Mouse (Mus musculus) forebrain, embryonic 15.5 days (tissue): ENCODE data around the gene Atp6v1g1. TPM values are rescaled to one million over a fixed set of nuclear protein-coding genes. Genes with fewer than 3 reads are reported as not detected.
A peak's percentile ranks its signal among the peaks of the same experiment; 100 is the strongest.

Experiments
- ATAC-seq: fragments of 200-750 bp; cut with Nextera tagmentation; replicated peaks from 2 replicates; pipeline ENCODE4 v1.8.0; 2017; ENCODE audit warnings: mild to moderate bottlenecking, moderate TSS enrichment, moderate library complexity
- H3K27ac ChIP-seq: fragments of 300-500 bp; sonication (generic); replicated peaks from 2 replicates; pipeline ENCODE4 v1.5.1; 2015; ENCODE audit warnings: mild to moderate bottlenecking, inconsistent platforms
- H3K27me3 ChIP-seq: fragments of 300-500 bp; sonication (generic); 2 replicates; pipeline ENCODE4 v1.6.1; 2015; ENCODE audit warnings: inconsistent platforms
- H3K36me3 ChIP-seq: fragments of 300-500 bp; sonication (generic); 2 replicates; pipeline ENCODE4 v1.6.1; 2015; ENCODE audit warnings: mild to moderate bottlenecking, inconsistent platforms
- H3K4me1 ChIP-seq: fragments of 300-500 bp; sonication (generic); 2 replicates; pipeline ENCODE4 v1.6.1; 2015; ENCODE audit warnings: inconsistent platforms
- H3K4me2 ChIP-seq: fragments of 300-500 bp; sonication (generic); replicated peaks from 2 replicates; pipeline ENCODE4 v1.6.1; 2015; ENCODE audit warnings: mild to moderate bottlenecking, inconsistent platforms
- H3K4me3 ChIP-seq: fragments of 300-500 bp; sonication (generic); 2 replicates; pipeline ENCODE4 v1.5.1; 2015; ENCODE audit warnings: mild to moderate bottlenecking, inconsistent platforms
- H3K9ac ChIP-seq: fragments of 300-500 bp; sonication (generic); replicated peaks from 2 replicates; pipeline ENCODE4 v1.6.1; 2015; ENCODE audit warnings: mild to moderate bottlenecking, inconsistent platforms
- H3K9me3 ChIP-seq: fragments of 300-500 bp; sonication (generic); 2 replicates; pipeline ENCODE4 v1.6.1; 2016; ENCODE audit warnings: inconsistent platforms
- WGBS: fragments of 180-500 bp; shearing (Covaris S2); methylation state at CpG from one replicate; pipeline ENCODE4 v1.1.7; 2015; ENCODE audit warnings: mixed read lengths; 5-methylcytosine and 5-hydroxymethylcytosine counted together
- polyA plus RNA-seq: library from polyadenylated mRNA; unstranded; fragments of >200 nt; fragmentation: Nextera tagmentation; extraction: Ambion mirVana; gene quantifications from 2 replicates; pipeline ENCODE4 v1.2.1, GENCODE M21; 2015

Gene Atp6v1g1
- polyA plus RNA-seq, 1 experiment from 2014 or later: 452 TPM

DNA sequence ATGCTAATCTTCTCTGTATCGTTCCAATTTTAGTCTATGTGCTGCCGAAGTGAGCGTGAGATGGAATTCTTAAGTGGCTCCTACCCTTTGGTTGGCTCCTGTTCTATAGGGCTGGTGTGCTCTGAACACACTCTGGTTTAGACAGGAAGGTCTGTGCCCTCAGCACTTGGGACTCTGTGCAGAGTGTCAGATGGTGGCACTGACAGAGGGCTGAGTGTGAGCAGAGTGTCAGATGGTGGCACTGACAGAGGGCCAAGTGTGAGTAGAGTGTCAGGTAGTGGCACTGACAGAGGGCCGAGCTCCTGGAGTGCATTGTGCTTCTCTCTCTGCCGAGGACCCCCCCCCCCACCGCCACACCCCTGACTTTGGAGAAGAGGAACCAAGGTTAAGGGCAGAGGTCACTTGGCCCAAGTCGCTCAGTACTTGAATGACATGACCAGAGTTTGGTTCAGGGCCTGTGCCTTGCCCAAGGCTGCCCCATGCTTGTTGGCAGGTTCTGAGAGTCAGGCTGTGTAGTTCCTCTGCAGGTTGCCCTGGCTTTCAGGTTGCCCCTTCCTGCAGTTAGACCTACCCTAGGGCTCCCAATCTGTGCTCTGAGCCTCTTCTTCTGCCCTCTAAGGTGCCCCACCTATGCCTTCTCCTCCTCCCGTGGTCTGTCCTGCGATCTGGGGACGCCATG, 23.3 kb downstream of the Atp6v1g1 start:
- Histone ChIP-seq H3K36me3 (no peaks in the 10 kb centered on the region), H3K27me3 (no peaks in the 10 kb centered on the region), H3K4me1 (peaks cover 5% of the 10 kb centered on the region; the same call in 1 of the 2 replicates), H3K9me3 (no peaks in the 10 kb centered on the region), H3K4me3 (no peak overlapping the region), H3K27ac (no peak overlapping the region), H3K4me2 (no peak overlapping the region), H3K9ac (no peak overlapping the region)
- ATAC-seq: no peak
- WGBS: 88% methylated on average over 9 of the region's 10 CpGs

DNA sequence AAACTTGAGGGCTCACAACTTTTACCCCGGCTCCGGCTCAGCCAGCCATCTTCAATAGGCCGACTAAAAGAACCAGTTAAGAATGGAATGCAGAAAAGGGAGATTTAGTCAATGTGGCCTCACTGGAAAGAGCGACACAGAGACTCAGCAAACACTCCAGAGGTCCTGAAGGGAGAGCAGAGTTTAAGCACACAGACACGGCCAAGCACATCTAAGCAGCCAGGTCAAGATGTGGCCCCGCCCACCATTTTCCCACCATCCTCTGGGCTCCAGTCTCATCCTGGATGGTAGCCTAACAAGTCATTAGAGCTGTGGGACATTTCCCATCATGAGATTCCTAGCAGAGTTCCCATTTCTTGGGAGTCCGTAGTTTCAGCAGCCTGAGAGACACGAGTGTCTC, 24.8 kb downstream of the Atp6v1g1 start:
- ATAC-seq: no peak
- H3K27ac ChIP-seq: no peak overlapping the region

DNA sequence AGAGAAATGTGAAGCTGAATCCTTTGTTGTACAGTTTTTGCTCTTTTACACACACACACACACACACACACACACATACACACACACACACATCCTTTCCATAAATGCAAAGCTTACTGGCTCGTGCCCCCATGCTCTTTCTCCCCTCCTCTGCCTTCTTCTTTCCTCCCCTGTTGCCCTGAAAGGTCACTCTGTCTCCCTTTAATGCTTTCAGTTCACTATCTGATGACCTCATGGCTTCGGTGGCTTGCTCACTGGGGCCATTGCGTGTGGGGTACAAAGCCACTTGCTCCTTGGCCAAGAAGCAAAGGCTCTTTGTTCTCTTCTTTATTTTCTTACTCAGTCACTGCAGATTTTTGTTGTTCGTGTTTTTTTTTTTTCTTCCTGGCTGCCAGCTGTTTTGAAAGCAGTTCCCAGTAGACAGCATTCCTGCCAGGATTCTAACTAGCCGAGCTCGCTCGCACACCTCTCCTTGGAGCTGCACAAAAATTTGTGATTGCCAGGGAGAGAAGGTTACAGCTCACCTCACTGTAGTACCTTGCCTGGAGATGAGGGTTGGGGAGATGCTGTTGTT, 25.7 kb downstream of the Atp6v1g1 start:
- Histone ChIP-seq H3K4me1 (peaks cover 5% of the 10 kb centered on the region; the same call in 1 of the 2 replicates), H3K27me3 (no peaks in the 10 kb centered on the region), H3K4me2 (no peak overlapping the region), H3K9ac (no peak overlapping the region), H3K27ac (peak overlapping the region; percentile 4; the same call in 1 of the 2 replicates), H3K9me3 (no peaks in the 10 kb centered on the region), H3K4me3 (no peak overlapping the region), H3K36me3 (no peaks in the 10 kb centered on the region)
- WGBS: 12% methylated on average over 7 of the region's 7 CpGs
- ATAC-seq: peak; percentile 19; the same call in 1 of the 2 replicates

More for the DNA sequence above, 24.8 kb downstream of the Atp6v1g1 start:
- Histone ChIP-seq H3K27me3 (no peaks in the 10 kb centered on the region), H3K4me1 (peaks cover 5% of the 10 kb centered on the region; the same call in 1 of the 2 replicates), H3K36me3 (no peaks in the 10 kb centered on the region), H3K9me3 (no peaks in the 10 kb centered on the region), H3K4me3 (no peak overlapping the region), H3K4me2 (no peak overlapping the region), H3K9ac (no peak overlapping the region)
- WGBS: 88% methylated on average over 8 of the region's 8 CpGs

DNA sequence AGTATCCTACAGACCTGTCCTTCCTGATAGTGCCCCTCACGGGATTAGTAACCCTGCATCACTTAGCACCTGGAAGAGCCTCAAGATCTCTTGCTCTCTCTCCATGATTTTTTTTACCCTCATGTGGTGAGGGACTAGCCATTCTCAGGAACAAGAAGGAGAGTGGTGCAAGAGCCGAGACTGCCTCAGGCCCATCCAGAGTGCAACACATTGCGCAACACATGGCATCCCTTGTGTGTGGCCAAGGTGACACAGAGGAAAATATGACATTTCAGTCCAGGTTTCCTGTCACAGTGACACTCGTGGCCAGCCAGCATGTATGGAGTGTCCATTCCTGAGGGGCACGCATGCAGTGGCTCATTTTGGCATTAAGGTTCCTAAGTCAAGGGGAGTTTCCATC, 28.0 kb downstream of the Atp6v1g1 start:
- WGBS: 91% methylated on average over 5 of the region's 5 CpGs
- no peak overlapping the region for H3K27ac ChIP-seq
- H3K4me1 ChIP-seq: peaks cover 5% of the 10 kb centered on the region; the same call in 1 of the 2 replicates

DNA sequence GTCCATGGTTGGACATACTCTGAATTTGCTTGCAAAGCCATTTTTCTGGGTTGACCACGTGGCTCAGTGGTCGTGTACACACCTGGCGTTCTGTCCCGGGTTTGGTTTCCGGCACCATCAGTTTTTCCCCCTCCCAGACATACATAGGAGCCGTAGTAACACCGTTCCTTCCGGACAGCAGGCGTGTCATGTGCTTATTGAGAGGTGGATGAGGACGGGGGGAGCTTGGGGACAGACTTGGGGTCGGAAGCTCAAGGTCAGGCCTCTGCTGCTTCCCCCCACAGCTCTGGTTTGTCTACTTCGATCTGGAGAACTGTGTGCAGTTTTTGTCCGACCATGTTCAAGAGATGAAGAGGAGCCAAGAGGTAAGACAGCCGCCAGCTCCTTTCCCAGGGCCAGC, 35.1 kb downstream of the Atp6v1g1 start:
- peaks cover 6% of the 10 kb centered on the region; the same call in 1 of the 2 replicates for H3K4me1 ChIP-seq
- 0 out of 2 replicates have a peak overlapping the region, but pooled peaks have one; percentile 31 for H3K27ac ChIP-seq
- no peaks in the 10 kb centered on the region for H3K36me3 ChIP-seq
- H3K9me3 ChIP-seq: no peaks in the 10 kb centered on the region
- H3K9ac ChIP-seq: no peak overlapping the region
- peak; percentile 13; the same call in 1 of the 2 replicates for ATAC-seq
- 81% methylated on average over 14 of the region's 14 CpGs for WGBS
- H3K27me3 ChIP-seq: no peaks in the 10 kb centered on the region
- no peak overlapping the region for H3K4me3 ChIP-seq
- H3K4me2 ChIP-seq: no peak overlapping the region

More for the DNA sequence above, 28.0 kb downstream of the Atp6v1g1 start:
- Histone ChIP-seq H3K36me3 (no peaks in the 10 kb centered on the region), H3K27me3 (no peaks in the 10 kb centered on the region), H3K4me3 (no peak overlapping the region), H3K9ac (no peak overlapping the region), H3K4me2 (no peak overlapping the region), H3K9me3 (no peaks in the 10 kb centered on the region)
- ATAC-seq: no peak

DNA sequence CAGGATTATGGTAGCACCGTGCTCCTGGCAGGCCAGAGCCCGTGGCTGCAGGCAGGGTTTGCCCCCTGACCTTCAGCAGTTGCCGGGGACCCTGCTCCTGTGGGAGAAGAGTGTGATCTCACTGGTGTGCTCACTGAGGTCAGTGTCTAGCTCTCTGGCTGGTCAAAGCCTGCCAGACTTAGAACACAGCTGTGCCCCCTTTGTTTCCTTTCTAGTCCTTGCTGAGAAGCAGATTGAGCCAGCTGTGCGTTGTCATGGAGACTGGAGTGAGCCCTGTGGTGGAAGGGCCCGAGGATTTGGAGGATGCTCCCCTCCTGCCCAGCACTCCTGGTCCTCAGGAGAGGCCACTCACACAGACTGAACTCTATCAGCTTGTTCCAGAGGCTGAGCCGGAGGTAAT, 35.5 kb downstream of the Atp6v1g1 start:
- Histone ChIP-seq H3K27ac (0 out of 2 replicates have a peak overlapping the region, but pooled peaks have one; percentile 31), H3K4me2 (no peak overlapping the region), H3K9ac (no peak overlapping the region)

GRCm38 (mm10) chr4:63582580-63582979, 38.0 kb downstream of the Atp6v1g1 start:
- WGBS: 66% methylated on average over 5 of the region's 5 CpGs
- Histone ChIP-seq H3K4me2 (no peak overlapping the region), H3K9me3 (no peaks in the 10 kb centered on the region), H3K27ac (no peak overlapping the region), H3K36me3 (no peaks in the 10 kb centered on the region), H3K4me3 (no peak overlapping the region), H3K9ac (no peak overlapping the region), H3K4me1 (peaks cover 6% of the 10 kb centered on the region; the same call in 1 of the 2 replicates), H3K27me3 (no peaks in the 10 kb centered on the region)
- no peak for ATAC-seq

More for the DNA sequence above, 35.5 kb downstream of the Atp6v1g1 start:
- 21% methylated on average over 6 of the region's 6 CpGs for WGBS
- Histone ChIP-seq H3K9me3 (no peaks in the 10 kb centered on the region), H3K36me3 (no peaks in the 10 kb centered on the region), H3K4me3 (no peak overlapping the region), H3K4me1 (peaks cover 6% of the 10 kb centered on the region; the same call in 1 of the 2 replicates), H3K27me3 (no peaks in the 10 kb centered on the region)
- peak; percentile 71 for ATAC-seq

- Histone ChIP-seq H3K9ac (no peak overlapping the region), H3K4me3 (no peak overlapping the region), H3K27me3 (no peaks in the 10 kb centered on the region), H3K27ac (no peak overlapping the region), H3K4me2 (no peak overlapping the region), H3K9me3 (no peaks in the 10 kb centered on the region), H3K36me3 (no peaks in the 10 kb centered on the region), H3K4me1 (peaks cover 1% of the 10 kb centered on the region; the same call in 1 of the 2 replicates)
- WGBS: 85% methylated on average over 10 of the region's 10 CpGs
- ATAC-seq: no peak
Measured at GRCm38 (mm10) chr4:63585216-63585615, 40.6 kb downstream of the Atp6v1g1 start.

DNA sequence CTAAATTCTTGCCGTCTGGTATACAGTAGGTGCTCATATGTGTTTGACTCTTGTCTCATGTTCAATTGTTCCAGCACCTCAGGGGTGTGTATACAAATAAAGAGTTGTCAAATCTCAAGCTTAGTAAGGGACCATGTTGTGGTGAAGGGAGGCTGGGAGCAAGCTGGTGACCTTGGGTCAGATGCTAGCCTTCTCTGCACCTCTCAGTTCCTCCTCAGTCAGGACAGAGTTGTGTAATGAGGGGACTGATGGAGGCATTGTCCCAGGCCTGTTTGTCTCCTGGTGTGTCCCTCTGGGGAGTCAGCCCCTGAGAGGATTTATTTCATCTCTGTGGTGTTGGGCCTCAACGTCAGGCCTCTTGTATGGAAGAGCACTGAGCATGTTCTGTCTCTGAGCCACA, 41.7 kb downstream of the Atp6v1g1 start:
- WGBS: 73% methylated on average over 2 of the region's 2 CpGs
- Histone ChIP-seq H3K4me2 (no peak overlapping the region), H3K9me3 (no peaks in the 10 kb centered on the region), H3K27me3 (no peaks in the 10 kb centered on the region), H3K9ac (no peak overlapping the region), H3K27ac (no peak overlapping the region), H3K4me3 (no peak overlapping the region), H3K36me3 (no peaks in the 10 kb centered on the region), H3K4me1 (no peaks in the 10 kb centered on the region)
- no peak for ATAC-seq

DNA sequence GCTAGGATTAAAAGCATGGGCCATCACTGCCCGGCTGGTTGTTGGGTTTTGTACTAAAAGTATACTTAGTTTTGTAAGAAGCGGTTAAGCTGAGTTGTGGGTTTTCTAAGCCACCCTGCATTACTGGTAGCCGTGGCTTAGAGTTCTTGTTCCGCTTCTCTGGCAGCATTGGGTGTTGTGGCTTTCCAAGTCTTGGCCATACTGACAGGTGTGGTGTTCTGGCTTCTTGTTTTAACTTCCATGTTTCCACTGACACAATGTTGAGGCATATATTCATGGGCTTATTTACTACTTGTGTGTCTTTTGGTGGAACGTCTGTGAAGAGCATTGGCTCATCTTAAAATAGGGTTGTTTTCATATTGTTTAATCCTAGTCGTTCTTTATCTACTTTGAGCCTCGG, 45.4 kb downstream of the Atp6v1g1 start:
- Histone ChIP-seq H3K27ac (no peak overlapping the region), H3K4me2 (no peak overlapping the region), H3K4me1 (no peaks in the 10 kb centered on the region), H3K4me3 (no peak overlapping the region), H3K36me3 (no peaks in the 10 kb centered on the region), H3K9ac (no peak overlapping the region), H3K27me3 (no peaks in the 10 kb centered on the region), H3K9me3 (no peaks in the 10 kb centered on the region)
- no peak for ATAC-seq
- 89% methylated on average over 7 of the region's 7 CpGs for WGBS

DNA sequence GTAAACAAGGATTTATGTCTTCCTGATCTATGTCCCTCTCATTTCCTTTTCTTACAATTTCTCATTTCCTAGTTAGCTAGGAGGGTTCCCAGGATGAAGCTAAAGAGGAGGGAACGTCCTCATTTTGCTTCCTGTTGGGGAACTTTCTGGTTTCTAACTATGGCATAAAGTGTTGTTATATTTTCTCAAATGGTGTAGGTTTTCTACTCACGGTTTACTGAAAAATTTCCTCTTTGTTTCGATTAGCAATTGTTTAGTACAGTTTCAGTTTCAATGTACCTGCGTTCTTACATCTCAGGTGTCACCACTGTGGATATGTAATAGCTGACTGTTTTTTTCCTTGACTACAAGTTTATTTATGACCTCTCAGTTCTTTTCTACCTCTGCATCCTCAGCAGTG, 46.0 kb downstream of the Atp6v1g1 start:
- Histone ChIP-seq H3K4me1 (no peaks in the 10 kb centered on the region), H3K9ac (no peak overlapping the region), H3K4me2 (no peak overlapping the region), H3K27ac (no peak overlapping the region), H3K27me3 (no peaks in the 10 kb centered on the region), H3K36me3 (no peaks in the 10 kb centered on the region), H3K4me3 (no peak overlapping the region), H3K9me3 (no peaks in the 10 kb centered on the region)
- no peak for ATAC-seq
- 90% methylated on average over 4 of the region's 4 CpGs for WGBS

DNA sequence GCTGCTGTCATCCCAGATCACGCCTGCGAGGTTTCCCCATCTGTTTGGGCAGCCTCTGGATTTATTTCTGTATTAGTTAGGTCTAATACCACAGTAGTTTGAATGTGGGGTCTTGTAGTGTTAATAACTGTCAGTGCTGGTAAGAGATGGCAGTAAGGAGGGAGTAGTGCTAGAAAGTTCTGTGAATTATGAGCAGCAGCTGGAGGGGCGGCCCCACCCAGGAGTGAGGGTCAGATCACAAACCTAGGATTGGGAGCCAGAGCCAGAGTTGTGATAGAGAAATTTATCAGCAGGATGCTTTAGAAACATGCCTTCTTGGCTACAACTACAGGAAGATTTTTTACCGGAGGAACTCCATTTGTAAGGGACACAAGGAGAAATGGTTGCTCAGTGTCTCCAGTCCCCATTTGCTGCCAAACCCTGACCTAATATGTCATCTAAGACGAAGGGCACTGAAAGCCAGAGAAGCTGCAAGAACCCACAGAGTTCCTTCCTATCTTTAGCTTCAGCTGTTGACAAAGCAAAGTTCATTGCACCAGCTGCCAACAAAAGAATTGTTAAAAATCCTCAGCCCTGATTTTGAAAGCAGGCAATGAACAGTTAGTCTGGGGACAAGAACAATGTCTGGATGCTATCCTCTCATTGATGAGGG, 50.0 kb downstream of the Atp6v1g1 start:
- Histone ChIP-seq H3K27ac (no peak overlapping the region), H3K4me2 (no peak overlapping the region), H3K4me1 (no peaks in the 10 kb centered on the region), H3K4me3 (no peak overlapping the region), H3K9ac (no peak overlapping the region), H3K27me3 (no peaks in the 10 kb centered on the region), H3K9me3 (no peaks in the 10 kb centered on the region), H3K36me3 (no peaks in the 10 kb centered on the region)
- ATAC-seq: no peak
- 88% methylated on average over 5 of the region's 5 CpGs for WGBS
